Mouse (Mus musculus): ENCODE measurements at regions not wholly inside any gene's neighbourhood (a gene's known extent, or its start where the extent isn't known, plus 50 kb on each side); places are given as distances from the start of the nearest gene placed in this dataset.

- Histone ChIP-seq H3K9me3 (no peaks in the 10 kb centered on the region), H3K4me1 (no peaks in the 10 kb centered on the region), H3K4me3 (no peak overlapping the region), H3K9ac (replicated peaks) (no peak overlapping the region), H3K27ac (replicated peaks) (no peak overlapping the region), H3K36me3 (no peaks in the 10 kb centered on the region), H3K27me3 (no peaks in the 10 kb centered on the region), H3K4me2 (replicated peaks) (no peak overlapping the region)
- WGBS = 33% methylated on average over 2 of the region's 2 CpGs
- no peak for ATAC-seq (replicated peaks)
Observed at GRCm38 (mm10) chr15:49555793-49556192, 4328.9 kb upstream of the Gm7489 start.

- no peak overlapping the region for H3K4me2 ChIP-seq (replicated peaks)
- 92% methylated on average over 1 of the region's 1 CpGs for WGBS
- no peaks in the 10 kb centered on the region for H3K4me1 ChIP-seq
- no peaks in the 10 kb centered on the region for H3K9me3 ChIP-seq
- H3K27me3 ChIP-seq = no peaks in the 10 kb centered on the region
- H3K9ac ChIP-seq (replicated peaks) = no peak overlapping the region
- H3K27ac ChIP-seq (replicated peaks) = no peak overlapping the region
- no peak for ATAC-seq (replicated peaks)
- no peak overlapping the region for H3K4me3 ChIP-seq
- no peaks in the 10 kb centered on the region for H3K36me3 ChIP-seq
Observed at GRCm38 (mm10) chr15:49560401-49560800, 4324.3 kb upstream of the Gm7489 start.

- no peaks in the 10 kb centered on the region for H3K4me1 ChIP-seq
- no peaks in the 10 kb centered on the region for H3K27me3 ChIP-seq
- ATAC-seq (replicated peaks) = no peak
- H3K27ac ChIP-seq (replicated peaks) = no peak overlapping the region
- H3K4me3 ChIP-seq = no peak overlapping the region
- H3K36me3 ChIP-seq = no peaks in the 10 kb centered on the region
- H3K4me2 ChIP-seq (replicated peaks) = no peak overlapping the region
- no peaks in the 10 kb centered on the region for H3K9me3 ChIP-seq
- no peak overlapping the region for H3K9ac ChIP-seq (replicated peaks)
Observed at GRCm38 (mm10) chr15:49588851-49589250, 4295.9 kb upstream of the Gm7489 start.

GRCm38 (mm10) chr15:49613865-49614264 lies 4270.8 kb upstream of the Gm7489 start:
- Histone ChIP-seq H3K4me2 (replicated peaks) (no peak overlapping the region), H3K27ac (replicated peaks) (no peak overlapping the region), H3K4me1 (no peaks in the 10 kb centered on the region), H3K27me3 (no peaks in the 10 kb centered on the region), H3K9ac (replicated peaks) (no peak overlapping the region), H3K36me3 (no peaks in the 10 kb centered on the region), H3K4me3 (no peak overlapping the region), H3K9me3 (no peaks in the 10 kb centered on the region)
- ATAC-seq (replicated peaks) = no peak
- 76% methylated on average over 4 of the region's 4 CpGs for WGBS

- Histone ChIP-seq H3K9ac (replicated peaks) (no peak overlapping the region), H3K27me3 (no peaks in the 10 kb centered on the region), H3K4me2 (replicated peaks) (no peak overlapping the region), H3K9me3 (no peaks in the 10 kb centered on the region), H3K36me3 (no peaks in the 10 kb centered on the region), H3K4me1 (0 out of 2 replicates have a peak, but pooled peaks cover 3% of the 10 kb centered on the region), H3K4me3 (no peak overlapping the region), H3K27ac (replicated peaks) (no peak overlapping the region)
- no peak for ATAC-seq (replicated peaks)
Observed at GRCm38 (mm10) chr15:49647361-49647760, 4237.3 kb upstream of the Gm7489 start.

- H3K27ac ChIP-seq (replicated peaks) = no peak overlapping the region
Observed at GRCm38 (mm10) chr15:49650549-49651180, 4234.0 kb upstream of the Gm7489 start.

GRCm38 (mm10) chr15:49653728-49654127 lies 4231.0 kb upstream of the Gm7489 start:
- Histone ChIP-seq H3K4me3 (no peak overlapping the region), H3K27ac (replicated peaks) (no peak overlapping the region), H3K9ac (replicated peaks) (no peak overlapping the region), H3K9me3 (no peaks in the 10 kb centered on the region), H3K27me3 (no peaks in the 10 kb centered on the region), H3K4me2 (replicated peaks) (no peak overlapping the region), H3K36me3 (no peaks in the 10 kb centered on the region), H3K4me1 (0 out of 2 replicates have a peak, but pooled peaks cover 3% of the 10 kb centered on the region)
- 32% methylated on average over 2 of the region's 2 CpGs for WGBS
- ATAC-seq (replicated peaks) = peak; percentile 58; the same call in 1 of the 2 replicates

More at GRCm38 (mm10) chr15:49650549-49651180, 4234.0 kb upstream of the Gm7489 start:
- ATAC-seq (replicated peaks) = peak; percentile 95
- Histone ChIP-seq H3K4me2 (replicated peaks) (no peak overlapping the region), H3K9ac (replicated peaks) (no peak overlapping the region), H3K36me3 (no peaks in the 10 kb centered on the region), H3K27me3 (no peaks in the 10 kb centered on the region), H3K4me1 (0 out of 2 replicates have a peak, but pooled peaks cover 3% of the 10 kb centered on the region), H3K4me3 (no peak overlapping the region), H3K9me3 (no peaks in the 10 kb centered on the region)
- 40% methylated on average over 2 of the region's 2 CpGs for WGBS

- no peaks in the 10 kb centered on the region for H3K27me3 ChIP-seq
- no peak for ATAC-seq (replicated peaks)
- 74% methylated on average over 4 of the region's 4 CpGs for WGBS
Observed at GRCm38 (mm10) chr15:49664834-49665565, 4219.7 kb upstream of the Gm7489 start.

More at GRCm38 (mm10) chr15:49664834-49665565, 4219.7 kb upstream of the Gm7489 start:
- H3K36me3 ChIP-seq = no peaks in the 10 kb centered on the region
- no peak overlapping the region for H3K9ac ChIP-seq (replicated peaks)
- H3K9me3 ChIP-seq = no peaks in the 10 kb centered on the region
- no peak overlapping the region for H3K4me2 ChIP-seq (replicated peaks)
- H3K27ac ChIP-seq (replicated peaks) = no peak overlapping the region
- no peak overlapping the region for H3K4me3 ChIP-seq
- no peaks in the 10 kb centered on the region for H3K4me1 ChIP-seq

Measured in forebrain, embryonic 15.5 days (tissue).